Mouse (Mus musculus): ENCODE measurements at regions not wholly inside any gene's neighbourhood (a gene's known extent, or its start where the extent isn't known, plus 50 kb on each side); places are given as distances from the start of the nearest gene placed in this dataset.

DNA sequence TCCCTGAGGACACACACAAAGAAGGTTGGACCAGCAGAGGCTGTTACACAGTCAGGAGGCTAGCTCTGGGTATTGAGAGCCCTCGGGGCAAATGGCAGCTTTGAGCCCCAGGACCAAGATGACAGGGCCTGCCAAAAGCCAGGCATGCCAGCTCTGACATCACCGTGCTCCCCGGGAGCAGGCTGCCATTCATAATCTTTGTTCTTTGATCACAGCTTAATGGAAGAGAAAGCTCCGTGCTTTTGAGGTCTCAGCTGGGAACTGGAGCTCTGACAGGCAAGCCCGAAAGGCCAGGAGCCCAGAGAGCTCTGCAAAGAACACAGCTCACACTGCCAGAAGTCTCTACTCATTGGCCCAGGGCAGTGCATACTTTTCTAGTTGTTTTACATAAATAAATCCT is 150.7 kb downstream of the Klhl25 start:
- Histone ChIP-seq H3K4me1 (replicated peaks; ENCODE audit: control insufficient read depth, insufficient read depth) (no peaks in the 10 kb centered on the region), H3K4me3 (ENCODE audit: low read depth, low read length) (no peak overlapping the region), H3K9ac (ENCODE audit: low read length) (no peak overlapping the region), H3K4me2 (replicated peaks; ENCODE audit: low read depth) (no peak overlapping the region), H3K27me3 (ENCODE audit: control insufficient read depth, insufficient read depth, low read length) (no peaks in the 10 kb centered on the region), H3K36me3 (ENCODE audit: control insufficient read depth, insufficient read depth, low read length) (no peaks in the 10 kb centered on the region), H3K27ac (replicated peaks) (no peak overlapping the region), H3K9me3 (ENCODE audit: control insufficient read depth, low read length) (no peaks in the 10 kb centered on the region)
- ATAC-seq (ENCODE audit: low FRiP score, low TSS enrichment), result no peak
- no peak for TF ChIP-seq CTCF (IDR thresholded peaks at IDR 0.05; ENCODE audit: low read depth)
- no peak for TF ChIP-seq EP300 (optimal IDR thresholded peaks at IDR 0.05)
- no peak for DNase-seq (ENCODE audit: low spot score)
- 45% methylated on average over 5 of the region's 5 CpGs for WGBS

GRCm38 (mm10) chr7:75999324-75999907 is 151.3 kb downstream of the Klhl25 start:
- no peak overlapping the region for H3K4me3 ChIP-seq (ENCODE audit: low read depth, low read length)
- no peak for ATAC-seq (ENCODE audit: low FRiP score, low TSS enrichment)
- WGBS, result 60% methylated on average over 2 of the region's 2 CpGs

GRCm38 (mm10) chr7:76001012-76001411 is 152.9 kb downstream of the Klhl25 start:
- H3K27ac ChIP-seq (replicated peaks), result no peak overlapping the region
- ATAC-seq (ENCODE audit: low FRiP score, low TSS enrichment) (no peak), DNase-seq (ENCODE audit: low spot score) (no peak)
- no peak for TF ChIP-seq EP300 (optimal IDR thresholded peaks at IDR 0.05)
- TF ChIP-seq CTCF (IDR thresholded peaks at IDR 0.05; ENCODE audit: low read depth), result no peak
- no peaks in the 10 kb centered on the region for H3K4me1 ChIP-seq (replicated peaks; ENCODE audit: control insufficient read depth, insufficient read depth)
- no peak overlapping the region for H3K4me2 ChIP-seq (replicated peaks; ENCODE audit: low read depth)
- H3K36me3 ChIP-seq (ENCODE audit: control insufficient read depth, insufficient read depth, low read length), result no peaks in the 10 kb centered on the region
- H3K27me3 ChIP-seq (ENCODE audit: control insufficient read depth, insufficient read depth, low read length), result no peaks in the 10 kb centered on the region
- 78% methylated on average over 1 of the region's 1 CpGs for WGBS
- H3K4me3 ChIP-seq (ENCODE audit: low read depth, low read length), result no peak overlapping the region
- no peaks in the 10 kb centered on the region for H3K9me3 ChIP-seq (ENCODE audit: control insufficient read depth, low read length)
- H3K9ac ChIP-seq (ENCODE audit: low read length), result no peak overlapping the region

More at GRCm38 (mm10) chr7:75999324-75999907, 151.3 kb downstream of the Klhl25 start:
- DNase-seq (ENCODE audit: low spot score), result no peak
- Histone ChIP-seq H3K36me3 (ENCODE audit: control insufficient read depth, insufficient read depth, low read length) (no peaks in the 10 kb centered on the region), H3K4me1 (replicated peaks; ENCODE audit: control insufficient read depth, insufficient read depth) (no peaks in the 10 kb centered on the region), H3K9me3 (ENCODE audit: control insufficient read depth, low read length) (no peaks in the 10 kb centered on the region), H3K27me3 (ENCODE audit: control insufficient read depth, insufficient read depth, low read length) (no peaks in the 10 kb centered on the region), H3K9ac (ENCODE audit: low read length) (no peak overlapping the region), H3K4me2 (replicated peaks; ENCODE audit: low read depth) (no peak overlapping the region), H3K27ac (replicated peaks) (no peak overlapping the region)
- no peak for TF ChIP-seq EP300 (optimal IDR thresholded peaks at IDR 0.05)
- TF ChIP-seq CTCF (IDR thresholded peaks at IDR 0.05; ENCODE audit: low read depth), result no peak

DNA sequence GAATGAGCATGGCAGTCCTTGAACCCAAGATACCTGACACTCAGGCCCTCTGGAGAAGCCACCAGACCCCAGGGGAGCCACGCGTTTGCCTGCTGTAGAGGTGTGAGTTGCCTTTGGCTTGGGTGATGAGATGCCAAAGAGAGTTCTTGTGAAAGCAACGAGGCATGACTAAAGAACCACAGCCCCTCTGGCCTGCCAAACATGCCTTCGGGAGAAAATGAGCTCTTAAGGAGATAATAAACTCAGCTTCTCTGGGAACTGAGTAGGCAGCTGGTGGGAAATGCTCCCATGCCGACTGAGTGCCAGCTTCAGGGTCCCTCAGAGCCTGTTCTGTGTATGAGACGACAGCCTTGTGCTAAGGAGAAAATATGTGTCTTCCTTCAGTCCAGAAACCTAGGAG is 160.1 kb downstream of the Klhl25 start:
- no peaks in the 10 kb centered on the region for H3K4me1 ChIP-seq (replicated peaks; ENCODE audit: control insufficient read depth, insufficient read depth)
- H3K9ac ChIP-seq (ENCODE audit: low read length), result no peak overlapping the region
- no peak overlapping the region for H3K4me3 ChIP-seq (ENCODE audit: low read depth, low read length)
- ATAC-seq (ENCODE audit: low FRiP score, low TSS enrichment), result no peak
- no peak for DNase-seq (ENCODE audit: low spot score)
- H3K27me3 ChIP-seq (ENCODE audit: control insufficient read depth, insufficient read depth, low read length), result no peaks in the 10 kb centered on the region
- H3K9me3 ChIP-seq (ENCODE audit: control insufficient read depth, low read length), result no peaks in the 10 kb centered on the region
- no peak overlapping the region for H3K4me2 ChIP-seq (replicated peaks; ENCODE audit: low read depth)
- H3K36me3 ChIP-seq (ENCODE audit: control insufficient read depth, insufficient read depth, low read length), result no peaks in the 10 kb centered on the region
- WGBS, result 65% methylated on average over 6 of the region's 6 CpGs
- TF ChIP-seq CTCF (IDR thresholded peaks at IDR 0.05; ENCODE audit: low read depth), result no peak
- no peak for TF ChIP-seq EP300 (optimal IDR thresholded peaks at IDR 0.05)
- H3K27ac ChIP-seq (replicated peaks), result no peak overlapping the region

DNA sequence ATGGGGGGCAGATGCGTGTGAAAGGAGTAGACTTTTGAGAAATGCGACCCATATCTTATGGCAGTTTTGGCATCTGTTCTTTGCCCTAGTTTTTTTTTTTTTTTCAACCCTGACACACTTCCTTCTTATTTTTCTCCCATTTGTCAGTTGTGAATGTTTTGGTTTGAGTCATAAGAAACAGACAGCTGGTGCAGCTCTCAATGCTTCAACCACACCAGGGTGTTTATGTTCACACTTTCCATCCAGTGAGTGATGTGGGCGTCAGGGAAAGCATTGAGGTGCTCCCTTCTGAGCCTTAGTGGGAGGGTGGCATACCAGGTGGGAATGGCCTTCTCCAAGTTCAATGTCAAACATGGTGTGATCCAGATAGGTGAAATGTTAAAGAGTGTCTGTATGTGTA is 181.9 kb upstream of the Agbl1 start:
- Histone ChIP-seq H3K36me3 (ENCODE audit: control insufficient read depth, insufficient read depth, low read length) (no peaks in the 10 kb centered on the region), H3K27ac (replicated peaks) (no peak overlapping the region), H3K4me2 (replicated peaks; ENCODE audit: low read depth) (no peak overlapping the region), H3K9ac (ENCODE audit: low read length) (no peak overlapping the region), H3K9me3 (ENCODE audit: control insufficient read depth, low read length) (no peaks in the 10 kb centered on the region), H3K4me3 (ENCODE audit: low read depth, low read length) (no peak overlapping the region), H3K27me3 (ENCODE audit: control insufficient read depth, insufficient read depth, low read length) (no peaks in the 10 kb centered on the region), H3K4me1 (replicated peaks; ENCODE audit: control insufficient read depth, insufficient read depth) (no peaks in the 10 kb centered on the region)
- ATAC-seq (ENCODE audit: low FRiP score, low TSS enrichment) (no peak), DNase-seq (ENCODE audit: low spot score) (no peak)
- TF ChIP-seq EP300 (optimal IDR thresholded peaks at IDR 0.05) (no peak), CTCF (IDR thresholded peaks at IDR 0.05; ENCODE audit: low read depth) (no peak)
- WGBS, result 62% methylated on average over 3 of the region's 3 CpGs

DNA sequence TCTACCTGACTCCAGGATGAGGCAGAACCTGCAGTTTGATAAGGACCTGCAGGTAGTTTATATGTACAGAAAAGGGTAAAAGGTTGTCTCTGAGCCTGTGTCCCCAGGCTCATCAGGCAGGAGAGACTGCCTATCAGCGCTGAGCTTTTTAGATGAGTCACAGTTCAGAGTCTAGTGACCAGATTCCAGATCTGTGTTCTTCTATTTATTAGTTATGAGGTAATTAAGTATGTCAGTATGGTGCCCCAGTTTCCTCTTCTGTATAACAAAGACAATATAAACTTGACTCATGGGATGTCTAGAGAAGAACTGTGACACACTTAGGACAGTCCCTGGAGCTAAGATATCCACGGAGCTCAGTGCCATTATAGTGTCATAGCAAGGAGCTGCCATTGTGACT is 180.3 kb upstream of the Agbl1 start:
- no peak for DNase-seq (ENCODE audit: low spot score)
- WGBS, result 82% methylated on average over 2 of the region's 2 CpGs

More for the DNA sequence above, 180.3 kb upstream of the Agbl1 start:
- no peak overlapping the region for H3K4me2 ChIP-seq (replicated peaks; ENCODE audit: low read depth)
- no peaks in the 10 kb centered on the region for H3K9me3 ChIP-seq (ENCODE audit: control insufficient read depth, low read length)
- H3K36me3 ChIP-seq (ENCODE audit: control insufficient read depth, insufficient read depth, low read length), result no peaks in the 10 kb centered on the region
- no peak for TF ChIP-seq CTCF (IDR thresholded peaks at IDR 0.05; ENCODE audit: low read depth)
- no peak for TF ChIP-seq EP300 (optimal IDR thresholded peaks at IDR 0.05)
- ATAC-seq (ENCODE audit: low FRiP score, low TSS enrichment), result no peak
- H3K4me3 ChIP-seq (ENCODE audit: low read depth, low read length), result no peak overlapping the region
- no peak overlapping the region for H3K27ac ChIP-seq (replicated peaks)
- no peaks in the 10 kb centered on the region for H3K4me1 ChIP-seq (replicated peaks; ENCODE audit: control insufficient read depth, insufficient read depth)
- no peaks in the 10 kb centered on the region for H3K27me3 ChIP-seq (ENCODE audit: control insufficient read depth, insufficient read depth, low read length)
- H3K9ac ChIP-seq (ENCODE audit: low read length), result no peak overlapping the region
